Mouse (Mus musculus) stomach, embryonic 16.5 days (tissue): ENCODE results near the gene Tars2. TPM values are rescaled to one million over a fixed set of nuclear protein-coding genes. Genes with fewer than 3 reads are reported as not detected.

Experiments used
- ATAC-seq: fragments of 200-750 bp; cut with Nextera tagmentation; 2 replicates; pipeline ENCODE4 v1.8.0; 2017; ENCODE audit warnings: moderate number of reproducible peaks, moderate TSS enrichment; ENCODE audit not compliant: insufficient read depth, low FRiP score
- H3K27ac ChIP-seq: fragments of 300-500 bp; sonication (generic); 2 replicates; pipeline ENCODE4 v1.5.1; 2014; ENCODE audit warnings: low read length
- H3K27me3 ChIP-seq: fragments of 300-500 bp; sonication (generic); 2 replicates; pipeline ENCODE4 v1.6.1; 2014; ENCODE audit warnings: low read length, control low read depth, mixed read lengths; ENCODE audit not compliant: control insufficient read depth, insufficient read depth
- H3K36me3 ChIP-seq: fragments of 300-500 bp; sonication (generic); 2 replicates; pipeline ENCODE4 v1.6.1; 2014; ENCODE audit warnings: low read length; ENCODE audit not compliant: control insufficient read depth, insufficient read depth
- H3K4me1 ChIP-seq: fragments of 300-500 bp; sonication (generic); 2 replicates; pipeline ENCODE4 v1.6.1; 2014; ENCODE audit warnings: low read length, control low read depth, mixed read lengths; ENCODE audit not compliant: control insufficient read depth, insufficient read depth
- H3K4me2 ChIP-seq: fragments of 300-500 bp; sonication (generic); 2 replicates; pipeline ENCODE4 v1.6.1; 2014; ENCODE audit warnings: low read depth, low read length, mixed read lengths
- H3K4me3 ChIP-seq: fragments of 300-500 bp; sonication (generic); replicated peaks from 2 replicates; pipeline ENCODE4 v1.5.1; 2014; ENCODE audit warnings: mild to moderate bottlenecking, low read length
- H3K9ac ChIP-seq: fragments of 300-500 bp; sonication (generic); 2 replicates; pipeline ENCODE4 v1.6.1; 2014; ENCODE audit warnings: low read length
- H3K9me3 ChIP-seq: fragments of 300-500 bp; sonication (generic); replicated peaks from 2 replicates; pipeline ENCODE4 v1.6.1; 2016; ENCODE audit warnings: low read length, control low read depth; ENCODE audit not compliant: control insufficient read depth
- WGBS: fragments of 180-500 bp; shearing (Covaris S2); extraction: QIAGEN DNeasy Blood & Tissue Kit; methylation state at CpG from one replicate; pipeline ENCODE4 v1.1.7; 2014; 5-methylcytosine and 5-hydroxymethylcytosine counted together
- polyA plus RNA-seq: library from polyadenylated mRNA; unstranded; fragments of >200 nt; fragmentation: Nextera tagmentation; extraction: Ambion mirVana; gene quantifications from 2 replicates; pipeline ENCODE4 v1.2.1, GENCODE M21; 2015

Tars2 gene
- polyA plus RNA-seq, 1 experiment from 2014 or later, result 48.1 TPM

GRCm38 (mm10) chr3:95730431-95730830 lies 29.6 kb downstream of the Tars2 start:
- H3K4me2 ChIP-seq, result no peak overlapping the region
- H3K9me3 ChIP-seq, result no peaks in the 10 kb centered on the region
- no peaks in the 10 kb centered on the region for H3K27me3 ChIP-seq
- H3K4me3 ChIP-seq, result no peak overlapping the region
- H3K36me3 ChIP-seq, result no peaks in the 10 kb centered on the region
- H3K27ac ChIP-seq, result no peak overlapping the region
- 69% methylated on average over 7 of the region's 7 CpGs for WGBS
- H3K9ac ChIP-seq, result no peak overlapping the region
- ATAC-seq, result no peak
- H3K4me1 ChIP-seq, result peaks cover 17% of the 10 kb centered on the region; the same call in 1 of the 2 replicates

GRCm38 (mm10) chr3:95728906-95729305 lies 31.1 kb downstream of the Tars2 start:
- no peak for ATAC-seq
- no peak overlapping the region for H3K4me3 ChIP-seq
- H3K27me3 ChIP-seq, result no peaks in the 10 kb centered on the region
- H3K4me2 ChIP-seq, result no peak overlapping the region
- H3K4me1 ChIP-seq, result peaks cover 11% of the 10 kb centered on the region; the same call in 1 of the 2 replicates
- H3K9me3 ChIP-seq, result no peaks in the 10 kb centered on the region
- H3K9ac ChIP-seq, result no peak overlapping the region
- H3K36me3 ChIP-seq, result no peaks in the 10 kb centered on the region
- 71% methylated on average over 2 of the region's 2 CpGs for WGBS
- H3K27ac ChIP-seq, result no peak overlapping the region

GRCm38 (mm10) chr3:95726696-95727358 lies 33.2 kb downstream of the Tars2 start:
- 43% methylated on average over 7 of the region's 7 CpGs for WGBS
- no peaks in the 10 kb centered on the region for H3K36me3 ChIP-seq
- H3K9me3 ChIP-seq, result no peaks in the 10 kb centered on the region
- H3K4me1 ChIP-seq, result no peaks in the 10 kb centered on the region
- H3K9ac ChIP-seq, result no peak overlapping the region
- no peak overlapping the region for H3K4me2 ChIP-seq
- no peaks in the 10 kb centered on the region for H3K27me3 ChIP-seq
- no peak overlapping the region for H3K4me3 ChIP-seq
- H3K27ac ChIP-seq, result no peak overlapping the region
- ATAC-seq, result no peak

- H3K4me1 ChIP-seq, result no peaks in the 10 kb centered on the region
- no peak for ATAC-seq
- no peaks in the 10 kb centered on the region for H3K27me3 ChIP-seq
- H3K9ac ChIP-seq, result no peak overlapping the region
- H3K27ac ChIP-seq, result no peak overlapping the region
- H3K4me3 ChIP-seq, result no peak overlapping the region
- WGBS, result 80% methylated on average over 7 of the region's 7 CpGs
- H3K4me2 ChIP-seq, result no peak overlapping the region
- H3K36me3 ChIP-seq, result no peaks in the 10 kb centered on the region
- H3K9me3 ChIP-seq, result no peaks in the 10 kb centered on the region
Measured at GRCm38 (mm10) chr3:95725863-95726262, 34.1 kb downstream of the Tars2 start.

- Histone ChIP-seq H3K4me3 (no peak overlapping the region), H3K36me3 (no peaks in the 10 kb centered on the region), H3K4me2 (no peak overlapping the region), H3K27me3 (no peaks in the 10 kb centered on the region), H3K4me1 (no peaks in the 10 kb centered on the region), H3K9me3 (no peaks in the 10 kb centered on the region), H3K27ac (no peak overlapping the region), H3K9ac (no peak overlapping the region)
- no peak for ATAC-seq
- 64% methylated on average over 3 of the region's 3 CpGs for WGBS
Measured at GRCm38 (mm10) chr3:95722386-95722785, 37.6 kb downstream of the Tars2 start.

- no peak overlapping the region for H3K4me2 ChIP-seq
- no peaks in the 10 kb centered on the region for H3K36me3 ChIP-seq
- ATAC-seq, result no peak
- H3K9ac ChIP-seq, result no peak overlapping the region
- H3K4me3 ChIP-seq, result no peak overlapping the region
- H3K4me1 ChIP-seq, result no peaks in the 10 kb centered on the region
- 0 out of 2 replicates have a peak, but pooled peaks cover 2% of the 10 kb centered on the region for H3K9me3 ChIP-seq
- H3K27ac ChIP-seq, result no peak overlapping the region
- 73% methylated on average over 2 of the region's 2 CpGs for WGBS
- no peaks in the 10 kb centered on the region for H3K27me3 ChIP-seq
Measured at GRCm38 (mm10) chr3:95718153-95718552, 41.9 kb downstream of the Tars2 start.

- ATAC-seq, result no peak
- Histone ChIP-seq H3K9me3 (0 out of 2 replicates have a peak, but pooled peaks cover 5% of the 10 kb centered on the region), H3K27me3 (no peaks in the 10 kb centered on the region), H3K36me3 (no peaks in the 10 kb centered on the region), H3K4me3 (no peak overlapping the region), H3K27ac (no peak overlapping the region), H3K4me2 (no peak overlapping the region), H3K4me1 (no peaks in the 10 kb centered on the region), H3K9ac (no peak overlapping the region)
- WGBS, result 73% methylated on average over 1 of the region's 1 CpGs
Measured at GRCm38 (mm10) chr3:95716075-95716474, 43.9 kb downstream of the Tars2 start.

GRCm38 (mm10) chr3:95709967-95710366 lies 50.0 kb downstream of the Tars2 start:
- Histone ChIP-seq H3K27ac (no peak overlapping the region), H3K36me3 (no peaks in the 10 kb centered on the region), H3K9me3 (0 out of 2 replicates have a peak, but pooled peaks cover 5% of the 10 kb centered on the region), H3K4me3 (no peak overlapping the region), H3K27me3 (no peaks in the 10 kb centered on the region), H3K4me2 (no peak overlapping the region), H3K9ac (no peak overlapping the region), H3K4me1 (no peaks in the 10 kb centered on the region)
- no peak for ATAC-seq

GRCm38 (mm10) chr3:95709044-95709443 lies 51.0 kb downstream of the Tars2 start:
- Histone ChIP-seq H3K4me3 (no peak overlapping the region), H3K9me3 (0 out of 2 replicates have a peak, but pooled peaks cover 5% of the 10 kb centered on the region), H3K27ac (no peak overlapping the region), H3K9ac (no peak overlapping the region), H3K27me3 (no peaks in the 10 kb centered on the region), H3K4me1 (no peaks in the 10 kb centered on the region), H3K36me3 (no peaks in the 10 kb centered on the region), H3K4me2 (no peak overlapping the region)
- no peak for ATAC-seq
- WGBS, result 81% methylated on average over 4 of the region's 4 CpGs
